Mouse (Mus musculus) hindbrain, embryonic 15.5 days (tissue): ENCODE results near the gene Nfic. TPM values are rescaled to one million over a fixed set of nuclear protein-coding genes. Genes with fewer than 3 reads are reported as not detected.

Experiments used
- ATAC-seq: fragments of 200-750 bp; cut with Nextera tagmentation; 2 replicates; pipeline ENCODE4 v1.8.0; 2017; ENCODE audit warnings: low read depth, moderate number of reproducible peaks, moderate TSS enrichment; ENCODE audit not compliant: low FRiP score
- H3K27ac ChIP-seq: fragments of 300-500 bp; sonication (generic); replicated peaks from 2 replicates; pipeline ENCODE4 v1.5.1; 2015; ENCODE audit warnings: mild to moderate bottlenecking, inconsistent platforms
- H3K27me3 ChIP-seq: fragments of 300-500 bp; sonication (generic); 2 replicates; pipeline ENCODE4 v1.6.1; 2015; ENCODE audit warnings: control low read depth, inconsistent platforms
- H3K36me3 ChIP-seq: fragments of 300-500 bp; sonication (generic); 2 replicates; pipeline ENCODE4 v1.6.1; 2015; ENCODE audit warnings: control low read depth, inconsistent platforms
- H3K4me1 ChIP-seq: fragments of 300-500 bp; sonication (generic); replicated peaks from 2 replicates; pipeline ENCODE4 v1.6.1; 2015; ENCODE audit warnings: control low read depth, inconsistent platforms
- H3K4me2 ChIP-seq: fragments of 300-500 bp; sonication (generic); 2 replicates; pipeline ENCODE4 v1.6.1; 2015; ENCODE audit warnings: moderate library complexity, mild to moderate bottlenecking, inconsistent platforms
- H3K4me3 ChIP-seq: fragments of 300-500 bp; sonication (generic); 2 replicates; pipeline ENCODE4 v1.5.1; 2015; ENCODE audit warnings: mild to moderate bottlenecking, inconsistent platforms
- H3K9ac ChIP-seq: fragments of 300-500 bp; sonication (generic); 2 replicates; pipeline ENCODE4 v1.6.1; 2015; ENCODE audit warnings: inconsistent platforms
- H3K9me3 ChIP-seq: fragments of 300-500 bp; sonication (generic); 2 replicates; pipeline ENCODE4 v1.6.1; 2016; ENCODE audit warnings: control low read depth, inconsistent platforms
- WGBS: fragments of 180-500 bp; shearing (Covaris S2); methylation state at CpG from one replicate; pipeline ENCODE4 v1.1.7; 2015; 5-methylcytosine and 5-hydroxymethylcytosine counted together
- polyA plus RNA-seq: library from polyadenylated mRNA; unstranded; fragments of >200 nt; fragmentation: Nextera tagmentation; extraction: Ambion mirVana; gene quantifications from 2 replicates; pipeline ENCODE4 v1.2.1, GENCODE M21; 2015

Nfic gene
- polyA plus RNA-seq, 1 experiment from 2014 or later = 26.6 TPM

GRCm38 (mm10) chr10:81483983-81484382, 28.5 kb upstream of the Nfic start:
- ATAC-seq = no peak

DNA sequence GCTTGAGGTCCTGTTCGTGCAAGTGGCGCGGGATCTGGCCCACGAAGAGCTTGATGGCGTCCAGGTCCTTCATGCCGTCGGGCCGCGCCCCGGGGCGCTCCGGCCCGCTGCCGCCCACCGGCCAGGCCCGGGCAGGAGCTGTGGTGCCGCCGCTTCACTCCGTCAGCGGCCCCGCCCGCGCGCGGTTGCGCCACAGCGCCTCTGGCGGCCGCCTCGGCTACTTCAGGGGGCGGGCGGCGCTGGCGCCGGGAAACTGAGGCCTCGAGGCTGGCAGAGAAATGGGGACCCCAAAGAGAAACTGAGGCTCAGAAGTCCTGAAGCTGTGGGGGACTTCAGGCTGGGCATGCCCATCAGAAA, 27.1 kb upstream of the Nfic start, which contains the start of gene Celf5:
Celf5 (minus strand) TSS at position 177 of the 357 bp plus-strand sequence.
- H3K27ac ChIP-seq = peak within 1 kb of the TSS; percentile 86
- H3K27me3 ChIP-seq = no peaks in the 10 kb centered on the region
- peaks cover 11% of the 10 kb centered on the region for H3K36me3 ChIP-seq
- peak within 1 kb of the TSS; percentile 68 for H3K4me2 ChIP-seq
- H3K9ac ChIP-seq = peak within 1 kb of the TSS; percentile 88
- peak; percentile 56 for ATAC-seq
- H3K9me3 ChIP-seq = no peaks in the 10 kb centered on the region
- peak within 1 kb of the TSS; percentile 68 for H3K4me3 ChIP-seq
- WGBS = under 1% methylated on average over 35 of the region's 36 CpGs
- H3K4me1 ChIP-seq = peaks cover 41% of the 10 kb centered on the region

More at GRCm38 (mm10) chr10:81483983-81484382, 28.5 kb upstream of the Nfic start:
- Histone ChIP-seq H3K27me3 (no peaks in the 10 kb centered on the region), H3K9ac (no peak overlapping the region), H3K9me3 (no peaks in the 10 kb centered on the region), H3K4me3 (no peak overlapping the region), H3K36me3 (peaks cover 26% of the 10 kb centered on the region), H3K4me1 (peaks cover 30% of the 10 kb centered on the region), H3K4me2 (no peak overlapping the region), H3K27ac (peak overlapping the region; percentile 44; the same call in 1 of the 2 replicates)
- 12% methylated on average over 9 of the region's 9 CpGs for WGBS

- Histone ChIP-seq H3K27me3 (no peaks in the 10 kb centered on the region), H3K4me3 (peak overlapping the region; percentile 68), H3K36me3 (peaks cover 10% of the 10 kb centered on the region), H3K9ac (peak overlapping the region; percentile 88), H3K4me2 (peak overlapping the region; percentile 68), H3K27ac (peak overlapping the region; percentile 86), H3K9me3 (no peaks in the 10 kb centered on the region), H3K4me1 (peaks cover 47% of the 10 kb centered on the region)
- ATAC-seq = peak; percentile 35
- under 1% methylated on average over 35 of the region's 35 CpGs for WGBS
These were observed 26.4 kb upstream of the Nfic start for GRCm38 (mm10) chr10:81481605-81482532.

DNA sequence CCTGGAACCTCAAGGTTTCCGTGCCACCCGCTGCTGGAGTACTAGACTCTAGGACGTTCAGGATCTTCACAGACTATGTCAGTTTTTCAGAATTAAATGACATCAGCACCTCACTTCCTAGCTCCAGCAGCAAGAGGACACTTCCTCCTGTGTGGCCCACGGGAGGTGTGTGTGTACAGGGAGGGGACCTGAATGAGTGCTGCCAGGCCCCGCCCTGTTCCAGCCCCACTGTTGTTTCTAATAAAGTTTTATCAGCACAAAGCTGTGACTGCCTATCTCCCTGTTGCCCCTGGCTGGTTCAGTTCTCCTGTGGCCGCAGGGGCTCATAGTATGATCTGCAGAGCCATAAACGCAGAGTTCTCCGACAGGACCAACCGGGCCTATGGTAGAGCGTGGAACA, 19.0 kb upstream of the Nfic start:
- H3K27ac ChIP-seq = no peak overlapping the region
- no peaks in the 10 kb centered on the region for H3K27me3 ChIP-seq
- H3K36me3 ChIP-seq = peaks cover 13% of the 10 kb centered on the region
- H3K4me3 ChIP-seq = no peak overlapping the region
- H3K4me1 ChIP-seq = peaks cover 56% of the 10 kb centered on the region
- H3K9me3 ChIP-seq = no peaks in the 10 kb centered on the region
- no peak overlapping the region for H3K4me2 ChIP-seq
- ATAC-seq = no peak
- WGBS = 84% methylated on average over 10 of the region's 10 CpGs
- H3K9ac ChIP-seq = no peak overlapping the region

GRCm38 (mm10) chr10:81473003-81473451, 17.6 kb upstream of the Nfic start:
- no peaks in the 10 kb centered on the region for H3K9me3 ChIP-seq
- WGBS = under 1% methylated on average over 21 of the region's 22 CpGs
- H3K4me2 ChIP-seq = peak overlapping the region; percentile 71
- peak overlapping the region; percentile 45 for H3K4me3 ChIP-seq
- H3K9ac ChIP-seq = peak overlapping the region; percentile 42
- peaks cover 20% of the 10 kb centered on the region for H3K36me3 ChIP-seq
- H3K4me1 ChIP-seq = peaks cover 48% of the 10 kb centered on the region
- ATAC-seq = peak; percentile 88
- H3K27me3 ChIP-seq = no peaks in the 10 kb centered on the region
- peak overlapping the region; percentile 92 for H3K27ac ChIP-seq

DNA sequence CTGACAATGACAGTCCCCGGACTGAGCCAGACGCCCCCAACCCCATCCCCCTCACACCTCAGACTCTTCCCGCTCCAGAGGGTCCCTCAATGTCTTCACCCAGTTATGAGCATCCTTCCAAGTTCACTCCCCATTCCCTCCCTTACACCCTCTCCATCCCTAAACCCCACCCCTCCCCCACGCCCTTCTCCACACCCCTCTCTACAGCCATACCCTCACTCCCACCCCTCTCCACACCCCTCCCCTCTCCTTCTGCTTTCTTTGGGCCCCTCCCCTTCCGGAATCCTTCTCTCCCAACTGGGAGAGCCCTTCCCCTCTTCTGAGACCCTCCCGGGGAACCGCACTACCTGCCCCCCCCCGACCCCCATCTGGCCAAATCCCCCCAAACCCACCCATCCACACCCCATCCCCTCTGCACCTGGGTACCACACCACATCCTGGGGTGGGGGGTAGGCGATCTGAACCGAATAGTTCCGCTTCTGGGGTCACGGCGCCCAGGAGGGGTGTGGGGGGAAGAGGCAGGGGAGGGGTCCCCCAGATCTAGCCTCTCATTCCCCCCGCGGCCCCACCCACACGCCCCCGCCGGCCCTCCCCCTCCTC, 17.1 kb upstream of the Nfic start:
- Histone ChIP-seq H3K27ac (peak overlapping the region; percentile 92), H3K4me2 (peak overlapping the region; percentile 71), H3K9me3 (no peaks in the 10 kb centered on the region), H3K4me3 (peak overlapping the region; percentile 45), H3K9ac (peak overlapping the region; percentile 42), H3K36me3 (peaks cover 25% of the 10 kb centered on the region), H3K27me3 (no peaks in the 10 kb centered on the region), H3K4me1 (peaks cover 45% of the 10 kb centered on the region)
- ATAC-seq = peak; percentile 53
- 2% methylated on average over 17 of the region's 18 CpGs for WGBS

- Histone ChIP-seq H3K4me2 (no peak overlapping the region), H3K9me3 (no peaks in the 10 kb centered on the region), H3K9ac (no peak overlapping the region), H3K4me3 (no peak overlapping the region), H3K27me3 (0 out of 2 replicates have a peak, but pooled peaks cover 3% of the 10 kb centered on the region), H3K36me3 (peaks cover 29% of the 10 kb centered on the region), H3K27ac (no peak overlapping the region), H3K4me1 (peaks cover 37% of the 10 kb centered on the region)
- ATAC-seq = no peak
- WGBS = 58% methylated on average over 18 of the region's 18 CpGs
These were observed 15.0 kb upstream of the Nfic start for GRCm38 (mm10) chr10:81470454-81470853.

- Histone ChIP-seq H3K27ac (no peak overlapping the region), H3K27me3 (0 out of 2 replicates have a peak, but pooled peaks cover 8% of the 10 kb centered on the region), H3K9ac (no peak overlapping the region), H3K9me3 (no peaks in the 10 kb centered on the region), H3K36me3 (peaks cover 24% of the 10 kb centered on the region), H3K4me1 (peaks cover 40% of the 10 kb centered on the region), H3K4me3 (no peak overlapping the region), H3K4me2 (no peak overlapping the region)
- ATAC-seq = no peak
- 81% methylated on average over 5 of the region's 5 CpGs for WGBS
These were observed 13.8 kb upstream of the Nfic start for GRCm38 (mm10) chr10:81469253-81469652.

DNA sequence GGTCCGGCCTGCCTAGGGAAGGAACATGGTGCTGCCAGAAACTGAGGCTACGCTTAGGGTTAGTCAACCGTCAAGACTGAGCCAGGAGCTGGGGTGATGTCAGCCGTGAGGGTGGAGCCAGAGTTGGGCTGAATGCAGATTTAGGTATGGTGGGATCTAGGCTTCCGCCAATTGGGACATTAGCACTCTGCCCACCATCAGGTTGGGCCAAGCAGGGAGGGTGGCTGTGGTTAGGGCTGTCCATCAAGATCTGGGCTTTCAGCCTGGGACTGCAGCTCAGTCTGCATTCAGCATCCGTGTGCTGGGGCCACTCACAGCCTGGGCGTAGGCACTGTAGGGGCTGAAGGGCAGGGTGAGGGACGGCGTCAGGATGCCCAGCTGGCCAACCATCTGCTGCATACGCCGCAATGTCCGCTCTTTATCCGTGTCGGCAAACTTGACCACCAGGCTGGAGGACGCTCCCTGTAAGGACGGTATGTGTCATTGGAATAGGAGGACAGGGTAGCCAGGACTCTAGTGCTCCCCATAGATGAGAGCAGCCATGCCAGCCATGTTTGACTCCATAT, 12.3 kb upstream of the Nfic start:
- H3K9me3 ChIP-seq = no peaks in the 10 kb centered on the region
- H3K4me3 ChIP-seq = no peak overlapping the region
- H3K4me1 ChIP-seq = peaks cover 29% of the 10 kb centered on the region
- H3K27me3 ChIP-seq = peaks cover 22% of the 10 kb centered on the region
- WGBS = 86% methylated on average over 16 of the region's 16 CpGs
- no peak overlapping the region for H3K4me2 ChIP-seq
- no peak overlapping the region for H3K9ac ChIP-seq
- ATAC-seq = no peak
- H3K27ac ChIP-seq = no peak overlapping the region
- peaks cover 24% of the 10 kb centered on the region for H3K36me3 ChIP-seq

DNA sequence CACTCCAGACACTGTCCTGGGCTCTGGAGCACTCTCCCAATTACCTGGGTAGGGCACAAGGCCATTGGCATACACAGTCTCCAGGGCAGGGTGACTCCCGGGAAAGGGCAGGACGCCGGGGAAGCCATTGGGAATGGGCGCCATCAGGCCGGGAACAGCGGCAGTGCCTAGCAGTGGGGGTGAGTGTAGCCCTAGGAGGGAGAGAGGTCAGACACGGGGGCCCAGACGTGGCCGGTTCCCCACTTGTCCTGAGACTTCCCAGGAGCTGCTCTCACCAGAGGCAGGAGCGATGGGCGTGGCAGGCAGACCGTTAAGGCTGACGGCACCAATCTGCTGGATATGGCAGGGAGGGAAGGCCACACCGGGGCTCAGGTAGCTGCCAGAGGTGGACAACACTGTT, 11.4 kb upstream of the Nfic start:
- Histone ChIP-seq H3K4me3 (no peak overlapping the region), H3K4me2 (no peak overlapping the region), H3K4me1 (peaks cover 20% of the 10 kb centered on the region), H3K27ac (no peak overlapping the region), H3K27me3 (peaks cover 31% of the 10 kb centered on the region), H3K36me3 (peaks cover 24% of the 10 kb centered on the region), H3K9me3 (no peaks in the 10 kb centered on the region), H3K9ac (no peak overlapping the region)
- no peak for ATAC-seq
- 72% methylated on average over 14 of the region's 14 CpGs for WGBS

GRCm38 (mm10) chr10:81466066-81466465, 10.6 kb upstream of the Nfic start:
- no peak overlapping the region for H3K27ac ChIP-seq
- WGBS = 65% methylated on average over 2 of the region's 2 CpGs
- H3K27me3 ChIP-seq = peaks cover 33% of the 10 kb centered on the region
- no peak overlapping the region for H3K4me3 ChIP-seq
- H3K36me3 ChIP-seq = peaks cover 24% of the 10 kb centered on the region
- no peak for ATAC-seq
- H3K4me2 ChIP-seq = no peak overlapping the region
- H3K9me3 ChIP-seq = no peaks in the 10 kb centered on the region
- H3K9ac ChIP-seq = no peak overlapping the region
- peaks cover 14% of the 10 kb centered on the region for H3K4me1 ChIP-seq

DNA sequence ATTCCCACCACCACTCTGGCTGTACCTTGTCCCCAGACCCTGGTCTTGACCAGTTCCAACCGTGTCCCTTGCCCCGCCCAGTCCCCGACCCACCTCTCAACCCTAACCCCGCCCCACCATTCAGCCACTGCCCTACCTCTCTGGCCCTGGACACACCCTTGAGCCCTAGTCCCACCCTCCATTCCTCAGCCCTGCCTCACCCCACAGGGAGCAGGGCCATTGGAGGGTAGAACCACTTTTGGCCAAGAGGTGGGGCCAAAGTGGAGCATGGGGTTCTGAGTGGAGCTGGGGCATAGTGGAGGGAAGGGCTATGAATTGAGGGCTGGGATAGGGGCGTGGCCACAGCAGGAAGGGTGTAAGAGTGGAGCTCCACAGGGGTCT, 9.8 kb upstream of the Nfic start:
- Histone ChIP-seq H3K9ac (no peak overlapping the region), H3K27me3 (peaks cover 33% of the 10 kb centered on the region), H3K4me3 (no peak overlapping the region), H3K4me1 (peaks cover 7% of the 10 kb centered on the region; the same call in 1 of the 2 replicates), H3K4me2 (no peak overlapping the region), H3K9me3 (no peaks in the 10 kb centered on the region), H3K27ac (no peak overlapping the region), H3K36me3 (peaks cover 24% of the 10 kb centered on the region)
- ATAC-seq = no peak; the same call in 1 of the 2 replicates
- WGBS = 11% methylated on average over 5 of the region's 5 CpGs
